Mouse (Mus musculus) intestine, embryonic 14.5 days (tissue): ENCODE measurements around the gene D1Pas1. TPM values are rescaled to one million over a fixed set of nuclear protein-coding genes. Genes with fewer than 3 reads are reported as not detected.

Source experiments
- ATAC-seq: fragments of 200-750 bp; cut with Nextera tagmentation; replicated peaks from 2 replicates; pipeline ENCODE4 v1.8.0; 2017; ENCODE audit warnings: low read depth, moderate number of reproducible peaks, moderate TSS enrichment, moderate library complexity; ENCODE audit not compliant: low FRiP score, low TSS enrichment
- DNase-seq: peaks from one replicate; pipeline ENCODE4 v3.0.0-alpha.2; 2018; ENCODE audit warnings: low spot score
- H3K27ac ChIP-seq: fragments of 300-500 bp; sonication (generic); 2 replicates; pipeline ENCODE4 v1.5.1; 2014; ENCODE audit warnings: low read depth, mild to moderate bottlenecking, control low read depth
- H3K27me3 ChIP-seq: fragments of 300-500 bp; sonication (generic); replicated peaks from 2 replicates; pipeline ENCODE4 v1.6.1; 2014; ENCODE audit warnings: low read length, control low read depth; ENCODE audit not compliant: control insufficient read depth, insufficient read depth
- H3K36me3 ChIP-seq: fragments of 300-500 bp; sonication (generic); 2 replicates; pipeline ENCODE4 v1.6.1; 2014; ENCODE audit warnings: low read length, control low read depth; ENCODE audit not compliant: control insufficient read depth, insufficient read depth
- H3K4me1 ChIP-seq: fragments of 300-500 bp; sonication (generic); replicated peaks from 2 replicates; pipeline ENCODE4 v1.6.1; 2014; ENCODE audit warnings: low read length, control low read depth, mixed read lengths; ENCODE audit not compliant: control insufficient read depth, insufficient read depth
- H3K4me2 ChIP-seq: fragments of 300-500 bp; sonication (generic); 2 replicates; pipeline ENCODE4 v1.6.1; 2014; ENCODE audit warnings: low read length
- H3K4me3 ChIP-seq: fragments of 300-500 bp; sonication (generic); 2 replicates; pipeline ENCODE4 v1.5.1; 2014; ENCODE audit warnings: low read depth, low read length, control low read depth, mixed read lengths
- H3K9ac ChIP-seq: fragments of 300-500 bp; sonication (generic); 2 replicates; pipeline ENCODE4 v1.6.1; 2014; ENCODE audit warnings: mild to moderate bottlenecking, low read length
- H3K9me3 ChIP-seq: fragments of 300-500 bp; sonication (generic); 2 replicates; pipeline ENCODE4 v1.6.1; 2016; ENCODE audit warnings: low read length, control low read depth; ENCODE audit not compliant: control insufficient read depth
- WGBS: fragments of 180-500 bp; shearing (Covaris S2); extraction: QIAGEN DNeasy Blood & Tissue Kit; methylation state at CpG from one replicate; pipeline ENCODE4 v1.1.7; 2014; 5-methylcytosine and 5-hydroxymethylcytosine counted together
- polyA plus RNA-seq: library from polyadenylated mRNA; unstranded; fragments of >200 nt; fragmentation: Nextera tagmentation; extraction: Ambion mirVana; gene quantifications from 2 replicates; pipeline ENCODE4 v1.2.1, GENCODE M21; 2014

The D1Pas1 gene
- polyA plus RNA-seq, 1 experiment from 2014 or later: 0.11 TPM

DNA sequence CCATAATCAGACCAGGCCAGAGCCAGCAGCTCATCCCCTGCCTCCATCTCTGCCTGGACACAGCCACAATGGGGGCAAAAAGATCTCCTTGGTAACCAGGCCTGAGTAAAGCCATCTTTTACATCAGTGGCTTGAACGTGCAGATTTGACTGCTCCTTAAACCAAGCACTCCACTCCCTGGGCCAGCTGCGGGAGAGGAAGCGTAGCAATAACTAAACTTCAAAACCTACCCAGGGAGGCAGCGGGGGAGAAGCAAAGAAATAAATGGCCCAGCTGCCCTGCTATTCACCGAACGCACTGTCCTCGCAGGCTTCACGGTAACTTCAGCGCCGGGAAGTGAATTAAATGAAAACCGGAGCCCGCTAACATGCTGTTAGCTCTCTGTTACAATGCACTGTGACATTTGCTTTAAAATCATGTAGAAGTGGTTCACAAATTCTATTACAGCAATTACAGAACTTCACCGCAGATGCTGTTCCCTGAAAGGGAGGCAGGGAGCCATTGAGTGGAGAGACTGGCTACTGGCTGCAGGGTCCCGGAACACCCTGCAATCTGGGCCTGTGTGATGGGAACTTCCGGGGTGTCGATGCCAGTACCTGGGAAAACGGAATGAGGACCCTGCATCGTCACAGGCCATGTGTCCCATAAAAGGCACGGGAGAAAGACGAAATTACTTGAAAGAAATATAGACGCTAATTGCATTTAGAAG, 30.5 kb downstream of the D1Pas1 start:
- H3K36me3 ChIP-seq: no peaks in the 10 kb centered on the region
- no peak overlapping the region for H3K27ac ChIP-seq
- H3K4me1 ChIP-seq: no peaks in the 10 kb centered on the region
- H3K4me2 ChIP-seq: no peak overlapping the region
- H3K9ac ChIP-seq: no peak overlapping the region
- WGBS: 85% methylated on average over 21 of the region's 21 CpGs
- H3K9me3 ChIP-seq: no peaks in the 10 kb centered on the region
- ATAC-seq: no peak
- DNase-seq: no peak
- no peaks in the 10 kb centered on the region for H3K27me3 ChIP-seq
- H3K4me3 ChIP-seq: no peak overlapping the region

DNA sequence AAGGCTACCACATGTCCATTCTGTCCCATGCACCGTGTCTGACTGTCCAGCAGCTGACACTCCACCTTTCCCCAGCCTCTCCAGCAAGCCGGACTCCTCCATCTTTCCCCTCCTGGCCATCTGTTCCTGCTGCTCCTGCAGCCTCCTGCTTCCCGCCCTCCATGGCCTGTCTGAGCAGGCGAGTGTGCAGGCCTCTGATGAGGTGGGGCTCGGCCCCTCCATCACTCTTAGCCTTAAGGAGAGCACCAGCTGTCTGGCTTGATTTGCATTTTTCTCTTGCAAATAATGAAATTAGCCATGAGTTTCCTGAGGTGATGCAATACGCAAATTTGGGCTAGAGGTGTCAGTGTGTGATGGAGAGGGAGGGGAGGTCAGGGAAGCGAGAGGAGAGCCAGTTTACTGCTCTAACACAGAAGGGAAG, 36.2 kb downstream of the D1Pas1 start:
- H3K27ac ChIP-seq: no peak overlapping the region
- no peaks in the 10 kb centered on the region for H3K27me3 ChIP-seq
- ATAC-seq (no peak), DNase-seq (no peak)
- H3K36me3 ChIP-seq: no peaks in the 10 kb centered on the region
- WGBS: 60% methylated on average over 7 of the region's 7 CpGs
- H3K9me3 ChIP-seq: no peaks in the 10 kb centered on the region
- no peak overlapping the region for H3K4me3 ChIP-seq
- no peak overlapping the region for H3K4me2 ChIP-seq
- no peak overlapping the region for H3K9ac ChIP-seq
- no peaks in the 10 kb centered on the region for H3K4me1 ChIP-seq

DNA sequence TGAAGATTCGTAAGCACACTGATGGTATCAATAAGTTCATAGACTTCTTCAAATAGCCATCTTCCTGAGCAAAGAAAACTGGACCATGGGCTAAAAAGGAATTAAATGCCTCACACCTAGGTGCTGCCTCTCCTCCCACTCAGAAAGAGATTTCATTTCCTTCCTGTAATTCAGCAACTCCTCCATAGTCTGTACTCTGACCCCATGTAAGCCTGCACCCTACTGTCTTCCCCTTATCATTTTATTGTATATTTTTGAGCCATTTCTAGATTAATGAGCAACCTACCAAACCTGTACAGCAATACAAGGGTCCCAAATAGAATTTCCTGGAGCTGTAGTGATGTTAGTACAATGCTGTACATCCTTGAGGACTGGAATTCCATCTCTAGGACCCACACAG, 37.1 kb downstream of the D1Pas1 start:
- Histone ChIP-seq H3K27ac (no peak overlapping the region), H3K36me3 (no peaks in the 10 kb centered on the region), H3K9me3 (no peaks in the 10 kb centered on the region), H3K4me3 (no peak overlapping the region), H3K4me1 (no peaks in the 10 kb centered on the region), H3K4me2 (no peak overlapping the region), H3K27me3 (no peaks in the 10 kb centered on the region), H3K9ac (no peak overlapping the region)
- WGBS: 88% methylated on average over 1 of the region's 1 CpGs
- DNase-seq: no peak
- no peak for ATAC-seq

DNA sequence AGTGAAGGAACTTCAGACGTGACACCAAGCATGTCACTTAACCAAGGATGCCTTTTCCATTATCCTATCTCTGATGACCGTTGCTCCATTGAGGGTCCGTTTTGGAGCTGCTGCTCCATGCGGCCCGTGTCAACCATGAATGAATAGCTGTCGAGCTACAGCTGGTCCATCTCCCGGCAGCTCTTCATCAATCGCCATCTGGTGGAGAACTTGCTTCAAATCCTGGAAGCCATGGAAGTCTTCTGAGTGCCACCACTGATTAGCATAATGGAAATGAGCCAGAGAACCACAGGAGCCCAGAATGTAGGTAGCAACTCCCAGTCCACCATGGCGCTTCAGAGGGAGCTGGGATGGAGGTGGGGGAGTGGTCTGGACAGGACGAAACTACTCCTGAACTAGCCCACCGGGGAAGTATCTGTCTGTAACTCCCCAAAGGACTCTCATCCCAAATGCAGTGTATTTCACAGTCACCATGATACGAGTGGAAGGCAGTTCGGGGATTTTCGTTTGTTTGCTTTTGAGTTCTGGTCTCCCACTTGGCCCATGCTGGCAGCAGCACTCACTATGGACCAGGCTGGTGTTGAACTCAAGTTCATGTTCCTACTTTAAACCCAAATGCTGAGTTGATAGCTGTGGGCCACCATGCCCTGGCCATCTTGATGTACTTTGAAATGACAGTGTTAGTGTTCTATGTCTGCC, 39.2 kb downstream of the D1Pas1 start:
- Histone ChIP-seq H3K4me1 (no peaks in the 10 kb centered on the region), H3K27ac (no peak overlapping the region), H3K9me3 (no peaks in the 10 kb centered on the region), H3K9ac (no peak overlapping the region), H3K4me3 (no peak overlapping the region), H3K27me3 (no peaks in the 10 kb centered on the region), H3K4me2 (no peak overlapping the region), H3K36me3 (no peaks in the 10 kb centered on the region)
- DNase-seq (no peak), ATAC-seq (no peak)
- WGBS: 92% methylated on average over 14 of the region's 14 CpGs

DNA sequence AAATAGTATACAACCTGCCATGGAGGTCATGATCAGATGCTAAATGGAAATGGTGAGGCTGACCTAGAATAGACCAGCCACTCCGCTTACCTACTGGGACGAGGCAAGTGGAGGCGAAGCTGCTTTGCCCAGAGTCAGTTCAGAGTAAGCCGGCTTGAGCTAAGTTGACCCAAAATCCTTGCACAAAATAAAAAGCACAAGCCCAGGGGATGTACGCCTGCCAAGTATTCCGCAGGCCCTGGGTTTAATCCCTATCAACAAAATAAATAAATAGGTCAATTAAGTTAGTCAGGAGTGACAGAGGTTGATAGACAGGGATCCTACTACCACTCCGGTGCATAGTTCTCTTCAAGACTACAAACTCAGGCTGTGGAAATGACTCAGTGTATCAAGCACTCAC, 41.0 kb downstream of the D1Pas1 start:
- no peak for DNase-seq
- Histone ChIP-seq H3K4me2 (no peak overlapping the region), H3K36me3 (no peaks in the 10 kb centered on the region), H3K4me3 (no peak overlapping the region), H3K4me1 (no peaks in the 10 kb centered on the region), H3K27ac (no peak overlapping the region), H3K27me3 (no peaks in the 10 kb centered on the region), H3K9ac (no peak overlapping the region), H3K9me3 (no peaks in the 10 kb centered on the region)
- 95% methylated on average over 7 of the region's 7 CpGs for WGBS
- ATAC-seq: no peak

DNA sequence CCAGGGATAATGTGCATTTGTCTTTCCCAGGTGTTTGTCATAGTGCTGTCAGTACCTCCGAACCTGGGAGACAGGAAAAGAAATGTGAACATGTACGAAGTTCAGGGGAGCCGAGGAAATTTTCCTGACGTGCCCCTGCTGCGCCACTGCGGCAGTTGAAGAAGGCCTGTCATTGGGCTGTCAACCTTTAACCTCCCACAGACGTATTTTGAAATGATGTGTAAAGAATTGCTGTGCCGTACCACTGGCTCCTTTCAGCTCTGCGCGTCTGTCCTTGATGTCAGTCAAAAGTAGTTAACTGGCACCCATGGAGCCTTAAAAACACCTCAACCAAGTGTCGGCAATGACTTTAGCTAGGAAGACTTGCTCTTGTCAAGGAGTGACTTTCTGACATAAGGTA, 42.9 kb downstream of the D1Pas1 start:
- Histone ChIP-seq H3K27me3 (no peaks in the 10 kb centered on the region), H3K4me2 (no peak overlapping the region), H3K36me3 (no peaks in the 10 kb centered on the region), H3K4me3 (no peak overlapping the region), H3K9ac (no peak overlapping the region), H3K4me1 (no peaks in the 10 kb centered on the region), H3K27ac (no peak overlapping the region), H3K9me3 (no peaks in the 10 kb centered on the region)
- ATAC-seq (no peak), DNase-seq (no peak)
- WGBS: 85% methylated on average over 11 of the region's 11 CpGs

DNA sequence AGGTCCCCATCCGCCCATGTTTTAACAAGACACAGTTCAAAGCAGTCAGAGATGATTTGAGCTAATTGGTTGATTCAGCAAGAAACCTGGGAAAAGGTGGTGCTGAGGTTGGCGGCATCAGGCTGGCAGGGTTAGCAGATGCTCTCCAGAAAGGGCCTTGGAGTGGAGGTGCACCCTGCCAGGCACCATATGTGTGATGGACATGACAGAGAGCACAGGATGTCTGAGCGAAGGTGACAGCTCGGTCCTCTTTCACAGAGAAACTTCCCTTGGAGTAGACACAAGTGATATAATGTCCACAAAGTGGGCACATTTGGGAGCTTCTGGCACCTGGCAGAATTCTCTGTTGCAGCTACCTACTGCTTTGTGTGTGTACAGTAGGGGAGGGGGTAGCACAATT, 44.4 kb downstream of the D1Pas1 start:
- Histone ChIP-seq H3K27me3 (no peaks in the 10 kb centered on the region), H3K4me1 (no peaks in the 10 kb centered on the region), H3K36me3 (no peaks in the 10 kb centered on the region), H3K4me3 (no peak overlapping the region), H3K4me2 (no peak overlapping the region), H3K9ac (no peak overlapping the region), H3K9me3 (no peaks in the 10 kb centered on the region), H3K27ac (no peak overlapping the region)
- no peak for DNase-seq
- 87% methylated on average over 4 of the region's 4 CpGs for WGBS
- ATAC-seq: no peak

DNA sequence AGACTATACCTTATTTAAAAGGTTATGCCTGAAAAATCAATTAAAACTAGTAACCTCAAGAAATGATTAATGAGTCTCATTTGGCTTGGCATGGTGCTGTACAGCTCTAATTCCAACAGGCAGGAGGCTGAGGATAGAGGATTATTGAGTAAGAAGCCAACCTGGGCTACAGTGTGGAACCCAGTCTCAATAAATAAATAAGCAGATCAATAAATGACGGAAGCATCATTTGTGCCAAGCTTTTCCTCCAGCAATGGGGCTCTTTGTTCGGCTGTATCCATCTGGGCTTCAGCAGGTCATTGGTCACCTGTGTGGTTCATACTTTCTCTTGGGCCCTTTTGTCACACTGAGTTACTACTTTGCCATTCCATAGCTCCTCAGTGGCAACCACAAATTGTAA, 46.9 kb downstream of the D1Pas1 start:
- H3K36me3 ChIP-seq: no peaks in the 10 kb centered on the region
- H3K9ac ChIP-seq: no peak overlapping the region
- no peak overlapping the region for H3K4me3 ChIP-seq
- H3K27me3 ChIP-seq: no peaks in the 10 kb centered on the region
- no peak overlapping the region for H3K4me2 ChIP-seq
- no peaks in the 10 kb centered on the region for H3K4me1 ChIP-seq
- no peak overlapping the region for H3K27ac ChIP-seq
- no peaks in the 10 kb centered on the region for H3K9me3 ChIP-seq
- ATAC-seq (no peak), DNase-seq (no peak)
- 89% methylated on average over 2 of the region's 2 CpGs for WGBS

DNA sequence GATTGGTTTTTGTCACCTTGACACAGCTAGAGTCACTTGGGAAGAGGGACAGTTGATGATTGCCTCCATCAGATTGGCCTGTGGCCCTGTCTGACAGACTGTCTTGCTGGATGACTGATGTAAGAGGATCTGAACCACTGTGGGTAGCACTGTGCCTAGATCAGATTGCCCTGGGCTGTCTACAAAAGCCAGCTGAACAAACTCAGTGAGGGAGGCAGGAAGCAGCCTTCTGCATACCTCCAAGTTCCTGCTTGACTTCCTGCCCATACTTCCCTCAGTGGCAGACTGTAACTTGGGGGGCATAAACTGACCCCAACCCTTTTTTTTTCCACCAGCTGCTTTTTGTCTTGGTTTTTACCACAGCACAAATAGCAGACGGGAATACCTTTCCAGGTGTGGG, 48.5 kb downstream of the D1Pas1 start:
- Histone ChIP-seq H3K4me2 (no peak overlapping the region), H3K9ac (no peak overlapping the region), H3K4me3 (no peak overlapping the region), H3K4me1 (no peaks in the 10 kb centered on the region), H3K27me3 (no peaks in the 10 kb centered on the region), H3K9me3 (no peaks in the 10 kb centered on the region), H3K27ac (no peak overlapping the region), H3K36me3 (no peaks in the 10 kb centered on the region)
- 64% methylated on average over 1 of the region's 1 CpGs for WGBS
- no peak for DNase-seq
- ATAC-seq: no peak
